ENCODE assay signal across 22 mouse cellular contexts in the genomic region with DNA sequence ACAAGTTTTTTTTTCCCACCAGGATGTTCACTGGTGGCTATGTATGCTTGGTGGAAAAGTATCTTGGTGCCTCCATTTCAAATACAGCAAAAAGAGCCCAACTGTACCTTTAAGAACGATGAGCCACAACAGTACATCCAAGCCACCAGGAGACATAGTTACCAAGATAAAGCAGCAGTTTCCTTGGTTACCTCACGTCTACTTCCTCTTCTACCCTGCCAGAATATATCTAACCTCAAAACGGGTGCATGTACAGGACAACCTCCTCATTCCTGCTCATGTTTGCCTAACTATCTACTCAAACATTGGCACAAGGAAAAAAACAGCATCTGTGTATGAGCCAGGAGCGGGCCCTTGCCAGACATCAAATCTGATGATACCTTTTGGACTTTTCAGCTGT.
DNase-seq lines count a peak whose midpoint lies in the region; ATAC-seq lines count a peak whose summit lies in the region.
"Had no signal": no experiment of that assay in that cellular context is flagged by ENCODE, and none has a peak within 500 bp of the region (broad histone marks: within the 10 kb centered on the region; RNA-seq: fewer than 3 reads in every experiment).

No protein-coding gene starts in this region.

- WGBS in forebrain, embryonic 14.5 days, result 75% methylated on average over 4 of the region's 4 CpGs

- H3K4me2 ChIP-seq in forebrain, embryonic 14.5 days (ENCODE audit: low read length), result no peak overlapping the region
- H3K4me2 ChIP-seq: heart, embryonic 11.5 days; hindbrain, embryonic 15.5 days; kidney, embryonic 15.5 days; limb, embryonic 12.5 days; liver, embryonic 15.5 days; neural tube, embryonic 12.5 days had no signal

- no peak overlapping the region for H3K4me3 ChIP-seq in forebrain, embryonic 14.5 days (ENCODE audit: low read depth, low read length)
- H3K4me3 ChIP-seq: embryonic facial prominence, embryonic 10.5 days; hindbrain, embryonic 15.5 days; kidney, embryonic 15.5 days; limb, embryonic 12.5 days; liver, embryonic 15.5 days; midbrain, embryonic 10.5 days; neural tube, embryonic 12.5 days had no signal

- H3K4me1 ChIP-seq in forebrain, embryonic 14.5 days (ENCODE audit: control insufficient read depth, insufficient read depth, low read length), result no peaks in the 10 kb centered on the region
- H3K4me1 ChIP-seq: embryonic facial prominence, embryonic 10.5 days; hindbrain, embryonic 15.5 days; kidney, embryonic 15.5 days; limb, embryonic 12.5 days; liver, embryonic 15.5 days; midbrain, embryonic 10.5 days; neural tube, embryonic 12.5 days had no signal

- H3K27me3 ChIP-seq in forebrain, embryonic 14.5 days (replicated peaks; ENCODE audit: control insufficient read depth, insufficient read depth, low read length), result no peaks in the 10 kb centered on the region
- H3K27me3 ChIP-seq: neural tube, embryonic 12.5 days had no signal

- no peak overlapping the region for H3K27ac ChIP-seq in forebrain, embryonic 14.5 days (ENCODE audit: low read depth, low read length)
- H3K27ac ChIP-seq: embryonic facial prominence, embryonic 10.5 days; hindbrain, embryonic 15.5 days; kidney, embryonic 15.5 days; limb, embryonic 12.5 days; liver, embryonic 15.5 days; midbrain, embryonic 10.5 days; neural tube, embryonic 12.5 days had no signal

- H3K36me3 ChIP-seq in forebrain, embryonic 14.5 days (ENCODE audit: control insufficient read depth, insufficient read depth, low read length), result no peaks in the 10 kb centered on the region
- H3K36me3 ChIP-seq: embryonic facial prominence, embryonic 10.5 days; G1E; hindbrain, embryonic 15.5 days; kidney, embryonic 15.5 days; limb, embryonic 12.5 days; liver, embryonic 15.5 days; midbrain, embryonic 10.5 days; neural tube, embryonic 12.5 days had no signal

- H3K9ac ChIP-seq in forebrain, embryonic 14.5 days (ENCODE audit: low read length), result no peak overlapping the region
- H3K9ac ChIP-seq: hindbrain, embryonic 15.5 days; kidney, embryonic 15.5 days; limb, embryonic 12.5 days; liver, embryonic 15.5 days; neural tube, embryonic 12.5 days had no signal

- ATAC-seq in hematopoietic stem cell, adult 5-6 weeks (replicated peaks in 1 of 2; ENCODE audit: insufficient read depth in 1 of 2, low FRiP score in 2 of 2, low TSS enrichment in 1 of 2, low read depth in 1 of 2, poor library complexity in 2 of 2, severe bottlenecking in 2 of 2), result peak; percentile 65 to 69
- no peak for ATAC-seq in forebrain, embryonic 14.5 days
- ATAC-seq: intestine, embryonic 16.5 days had no signal

- no peaks in the 10 kb centered on the region for H3K9me3 ChIP-seq in forebrain, embryonic 14.5 days (replicated peaks; ENCODE audit: control insufficient read depth, low read length)
- H3K9me3 ChIP-seq: embryonic facial prominence, embryonic 10.5 days; G1E; hindbrain, embryonic 15.5 days; kidney, embryonic 15.5 days; limb, embryonic 12.5 days; liver, embryonic 15.5 days; midbrain, embryonic 10.5 days; neural tube, embryonic 12.5 days had no signal

- DNase-seq in layer of hippocampus, adult 9-11 months, result peak; percentile 10
- no peak for DNase-seq in layer of hippocampus, adult 8-10 months (ENCODE audit: low spot score in 2 of 2)
- peak; percentile 2 to 7 for DNase-seq in right cerebral cortex, adult 2 months (ENCODE audit: low spot score in 2 of 2)
- no peak for DNase-seq in right cerebral cortex, postnatal 4 days
- DNase-seq in forebrain, embryonic 14.5 days (ENCODE audit: low spot score), result no peak
- no peak for DNase-seq in lung, postnatal 14 days
- DNase-seq: cerebellum, adult 11 months; cerebellum, postnatal 25 days; gastrocnemius, postnatal 36 days; heart, postnatal 14 days; thymus, postnatal 4 days had no signal

Comparison
In these comparisons a context has a peak if more than half of its experiments do, and no peak if none do; other contexts are left out.
1. DNase-seq: peak in layer of hippocampus, adult 9-11 months (single experiment) and right cerebral cortex, adult 2 months (2 of 2); none in layer of hippocampus, adult 8-10 months (0 of 2), right cerebral cortex, postnatal 4 days (single experiment), forebrain, embryonic 14.5 days (single experiment) and lung, postnatal 14 days (single experiment).